Mouse (Mus musculus) gastrocnemius, adult 2 months (tissue): ENCODE data around the gene Fam178b. TPM values are rescaled to one million over a fixed set of nuclear protein-coding genes. Genes with fewer than 3 reads are reported as not detected.

Experiments used
- DNase-seq: peaks from one replicate; pipeline ENCODE4 v3.0.0; 2022
- H3K27ac ChIP-seq: fragments of 200-600 bp; 2 replicates; pipeline ENCODE4 v1.8.1; 2022; ENCODE audit warnings: mild to moderate bottlenecking
- H3K4me3 ChIP-seq: fragments of 200-600 bp; 2 replicates; pipeline ENCODE4 v1.8.1; 2022; ENCODE audit warnings: mild to moderate bottlenecking, moderate library complexity
- CTCF ChIP-seq: fragments of 200-600 bp; IDR thresholded peaks from 2 replicates; pipeline ENCODE4 v1.8.1; 2022; ENCODE audit warnings: antibody characterized with exemption, mild to moderate bottlenecking, moderate library complexity
- intact Hi-C: fragments of 180-260 bp; cut with DNase I; formaldehyde crosslinking; loops from one replicate; pipeline ENCODE4 v1.15.1; 2025
- total RNA-seq, 2 experiments: library from RNA; stranded (reverse); gene quantifications; 2 replicates each; pipeline ENCODE4 v1.2.3; 2021

The Fam178b gene
- total RNA-seq, 2 experiments from 2014 or later = 0.48 TPM; not detected in 1

DNA sequence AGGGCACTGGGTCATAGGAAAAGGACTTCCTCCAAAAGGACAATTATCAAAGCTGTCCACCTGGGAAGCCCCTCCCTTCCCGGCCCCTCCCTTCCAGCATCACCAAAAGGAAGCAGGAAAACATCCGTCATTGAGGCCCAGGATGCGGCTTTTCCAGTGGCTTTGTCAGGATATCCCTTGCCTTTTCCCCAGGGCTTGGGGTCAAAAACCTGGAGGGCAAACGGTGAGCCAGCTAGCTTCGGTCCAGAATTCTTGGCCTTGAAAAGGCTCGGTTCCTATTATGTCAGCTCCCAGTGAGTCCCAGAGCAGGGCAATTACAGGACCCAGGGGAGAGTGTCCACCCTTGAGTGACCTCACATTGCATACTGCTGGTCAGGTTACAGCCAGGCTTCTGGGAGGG is 122.1 kb downstream of the Fam178b start:
- H3K27ac ChIP-seq = peak overlapping the region; percentile 97
- DNase-seq = peak; percentile 52
- intact Hi-C loops = no loop called here
- TF ChIP-seq CTCF = no peak
- H3K4me3 ChIP-seq = no peak overlapping the region

DNA sequence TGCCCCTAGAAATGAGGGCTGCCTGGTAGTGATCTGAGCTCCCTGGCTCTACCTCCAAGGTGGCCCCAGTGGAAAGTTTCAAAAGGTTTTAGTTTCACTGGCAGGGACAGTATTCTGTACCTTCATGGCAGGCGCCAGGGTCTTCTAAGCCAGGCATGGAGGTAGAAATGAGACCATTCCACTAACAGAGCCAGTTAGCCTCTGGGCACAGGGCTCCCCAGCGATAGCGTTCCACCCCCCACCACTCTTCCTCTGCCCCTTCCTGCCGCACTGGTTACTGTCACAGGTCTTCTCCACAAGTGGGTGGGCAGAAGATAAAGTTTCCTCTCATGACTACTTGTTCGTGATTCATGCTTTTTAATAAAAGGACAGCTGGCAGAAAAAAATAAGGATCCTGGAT is 123.1 kb downstream of the Fam178b start:
- no peak for DNase-seq
- peak overlapping the region; percentile 97 for H3K27ac ChIP-seq
- H3K4me3 ChIP-seq = no peak overlapping the region
- no peak for TF ChIP-seq CTCF
- intact Hi-C loops = no loop called here

DNA sequence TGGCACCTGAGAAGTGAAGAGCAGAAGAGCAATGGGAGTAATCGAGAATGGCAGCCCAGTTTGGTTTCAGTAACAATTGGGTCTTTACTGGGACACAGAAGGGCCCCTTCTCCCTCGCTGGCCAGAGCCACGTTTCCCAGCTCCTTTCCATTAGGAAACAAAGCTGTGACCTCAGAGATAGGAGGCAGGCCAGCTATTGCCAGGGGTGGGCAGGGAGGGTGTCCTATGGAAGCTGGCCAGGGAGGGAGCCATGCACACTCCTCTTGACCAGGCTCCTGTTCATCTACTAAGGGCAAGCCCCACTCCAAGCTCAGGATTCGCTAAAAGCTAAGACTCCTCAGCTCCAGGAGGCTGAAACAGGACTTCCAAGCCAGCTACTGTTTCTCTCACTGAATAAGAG is 123.7 kb downstream of the Fam178b start:
- Histone ChIP-seq H3K4me3 (peak overlapping the region; percentile 91), H3K27ac (peak overlapping the region; percentile 97)
- no peak for DNase-seq
- no peak for TF ChIP-seq CTCF
- intact Hi-C loops = no loop called here

- Histone ChIP-seq H3K4me3 (peak within 1 kb of the TSS; percentile 91), H3K27ac (peak within 1 kb of the TSS; percentile 97)
- intact Hi-C loops = no loop called here
- peak; percentile 86 for DNase-seq
- no peak for TF ChIP-seq CTCF
Measured at GRCm38 (mm10) chr1:36558031-36558993, 124.7 kb downstream of the Fam178b start, which contains the start of gene Sema4c. Gene Sema4c, minus strand, starts transcription at chr1:36558349.

- peak; percentile 92 for DNase-seq
- intact Hi-C loops = no loop called here
- peak overlapping the region; percentile 97 for H3K27ac ChIP-seq
- TF ChIP-seq CTCF = no peak
- H3K4me3 ChIP-seq = peak overlapping the region; percentile 91
Measured at GRCm38 (mm10) chr1:36557457-36558011, 125.4 kb downstream of the Fam178b start.

- Histone ChIP-seq H3K4me3 (peak overlapping the region; percentile 91), H3K27ac (peak overlapping the region; percentile 97)
- intact Hi-C loops = no loop called here
- DNase-seq = peak; percentile 93
- peak; percentile 99; the same call in 1 of the 2 replicates for TF ChIP-seq CTCF
Measured at GRCm38 (mm10) chr1:36556553-36557456, 126.2 kb downstream of the Fam178b start.

- no peak for TF ChIP-seq CTCF
- Histone ChIP-seq H3K27ac (peak overlapping the region; percentile 97), H3K4me3 (peak overlapping the region; percentile 91)
- no peak for DNase-seq
- intact Hi-C loops = no loop called here
Measured at GRCm38 (mm10) chr1:36555798-36556395, 127.1 kb downstream of the Fam178b start.

DNA sequence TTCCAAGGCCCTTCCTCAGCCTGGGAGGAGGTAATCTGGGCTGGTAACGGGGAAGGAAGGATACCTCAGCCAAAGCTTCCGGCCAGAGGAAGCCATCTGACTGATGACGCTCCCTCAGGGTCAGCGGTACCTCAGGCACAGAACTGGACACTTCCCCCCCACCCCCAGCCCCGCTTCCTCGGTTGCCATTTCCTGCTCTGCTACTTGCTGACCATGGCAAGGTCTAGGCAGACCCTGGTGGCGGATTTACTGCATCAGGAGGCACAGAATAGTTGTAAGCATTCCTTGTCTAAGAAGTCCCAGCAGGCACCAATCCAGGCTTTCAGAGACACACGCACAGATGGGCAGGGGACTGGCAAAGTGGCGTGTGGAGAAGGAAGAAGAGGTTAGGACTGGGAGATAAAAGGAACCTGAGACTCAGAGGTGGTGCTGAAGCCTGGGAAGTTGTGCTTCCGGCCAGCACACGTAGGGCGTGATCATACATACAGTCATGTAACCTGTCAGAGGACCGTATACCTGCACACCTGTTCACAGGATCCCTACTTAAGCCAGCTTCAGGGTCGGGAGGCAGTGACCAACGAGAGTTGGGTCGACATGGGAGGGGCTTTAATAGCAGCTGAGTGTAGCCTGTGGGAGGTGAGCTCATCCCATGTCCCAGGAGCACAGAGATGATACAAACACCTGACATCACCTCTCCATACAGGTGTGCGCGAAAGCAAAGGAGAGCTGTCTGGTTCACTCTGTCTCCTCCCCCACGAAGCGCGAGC is 128.2 kb downstream of the Fam178b start:
- no peak for TF ChIP-seq CTCF
- H3K4me3 ChIP-seq = peak overlapping the region; percentile 91
- intact Hi-C loops = no loop called here
- DNase-seq = no peak
- peak overlapping the region; percentile 97 for H3K27ac ChIP-seq

DNA sequence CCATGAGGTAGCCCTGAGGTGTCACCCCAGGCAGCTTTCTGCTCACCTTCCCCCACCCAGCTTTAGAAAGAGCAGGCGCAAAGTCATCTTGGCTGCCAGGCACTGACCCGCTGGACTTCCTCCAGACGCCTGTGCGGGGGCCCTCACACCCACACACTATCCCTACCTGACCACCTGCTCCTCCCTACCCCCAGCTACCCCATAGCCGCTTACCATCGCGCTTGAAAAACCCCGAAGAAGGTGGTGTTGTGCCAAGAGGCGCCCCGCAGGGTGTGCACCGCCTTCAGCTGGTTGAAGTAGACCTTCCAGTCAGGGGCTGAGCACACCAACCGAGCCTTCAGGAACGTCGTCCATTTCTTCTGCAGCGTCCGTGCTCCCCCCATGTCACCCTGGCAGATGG is 130.5 kb downstream of the Fam178b start:
- no peak overlapping the region for H3K4me3 ChIP-seq
- intact Hi-C loops = no loop called here
- H3K27ac ChIP-seq = no peak overlapping the region; the same call in 1 of the 2 replicates
- no peak for TF ChIP-seq CTCF
- DNase-seq = peak; percentile 22

GRCm38 (mm10) chr1:36551904-36552303 is 131.1 kb downstream of the Fam178b start:
- intact Hi-C loops = no loop called here
- DNase-seq = peak; percentile 26
- Histone ChIP-seq H3K4me3 (no peak overlapping the region), H3K27ac (no peak overlapping the region; the same call in 1 of the 2 replicates)
- TF ChIP-seq CTCF = no peak
